Mouse (Mus musculus) forebrain, postnatal 0 days (tissue): ENCODE data around the gene Cntln. TPM values are rescaled to one million over a fixed set of nuclear protein-coding genes. Genes with fewer than 3 reads are reported as not detected.

Source experiments
- ATAC-seq: fragments of 200-750 bp; cut with Nextera tagmentation; 2 replicates; pipeline ENCODE4 v1.8.0; 2017; ENCODE audit warnings: mild to moderate bottlenecking, moderate library complexity
- DNase-seq: peaks from one replicate; pipeline ENCODE4 v3.0.0-alpha.2; 2015
- H3K27ac ChIP-seq: fragments of 300-500 bp; sonication (generic); 2 replicates; pipeline ENCODE4 v1.5.1; 2014; ENCODE audit warnings: low read depth, mild to moderate bottlenecking, antibody characterized with exemption, low read length, moderate library complexity, mixed read lengths
- H3K27me3 ChIP-seq: fragments of 300-500 bp; sonication (generic); 2 replicates; pipeline ENCODE4 v1.6.1; 2014; ENCODE audit warnings: mild to moderate bottlenecking, low read length, mixed read lengths; ENCODE audit not compliant: insufficient read depth
- H3K36me3 ChIP-seq: fragments of 300-500 bp; sonication (generic); 2 replicates; pipeline ENCODE4 v1.6.1; 2014; ENCODE audit warnings: mild to moderate bottlenecking, moderate library complexity; ENCODE audit not compliant: insufficient read depth
- H3K4me1 ChIP-seq: fragments of 300-500 bp; sonication (generic); 2 replicates; pipeline ENCODE4 v1.6.1; 2014; ENCODE audit warnings: antibody characterized with exemption; ENCODE audit not compliant: insufficient read depth
- H3K4me2 ChIP-seq: fragments of 300-500 bp; sonication (generic); 2 replicates; pipeline ENCODE4 v1.6.1; 2014; ENCODE audit warnings: low read depth, mild to moderate bottlenecking, moderate library complexity
- H3K4me3 ChIP-seq: fragments of 300-500 bp; sonication (generic); 2 replicates; pipeline ENCODE4 v1.5.1; 2014; ENCODE audit warnings: low read depth, low read length, mixed read lengths
- H3K9ac ChIP-seq: fragments of 300-500 bp; sonication (generic); 2 replicates; pipeline ENCODE4 v1.6.1; 2014; ENCODE audit warnings: mild to moderate bottlenecking
- H3K9me3 ChIP-seq: fragments of 300-500 bp; sonication (generic); 2 replicates; pipeline ENCODE4 v1.6.1; 2016; ENCODE audit warnings: low read length
- CTCF ChIP-seq: sonication (generic); IDR thresholded peaks from 2 replicates; pipeline ENCODE4 v1.5.1; 2016; ENCODE audit warnings: antibody characterized with exemption, control low read depth, low read depth
- WGBS: fragments of 180-500 bp; shearing (Covaris S2); extraction: QIAGEN DNeasy Blood & Tissue Kit; methylation state at CpG from one replicate; pipeline ENCODE4 v1.1.7; 2014; 5-methylcytosine and 5-hydroxymethylcytosine counted together
- polyA plus RNA-seq: library from polyadenylated mRNA; unstranded; fragments of >200 nt; fragmentation: Nextera tagmentation; extraction: Ambion mirVana; gene quantifications from 2 replicates; pipeline ENCODE4 v1.2.1, GENCODE M21; 2015
- total RNA-seq: library from RNA; depleted of rRNA; stranded (reverse); fragments of >200 nt; gene quantifications from 2 replicates; pipeline ENCODE4 v1.2.3, GENCODE M21; 2014

The Cntln gene
- total and polyA plus RNA-seq, 2 experiments from 2014 or later: 4.6 to 11.0 TPM

- peak; percentile 76 for ATAC-seq
- no peaks in the 10 kb centered on the region for H3K27me3 ChIP-seq
- 2% methylated on average over 58 of the region's 60 CpGs for WGBS
Measured at GRCm38 (mm10) chr4:84884539-84885270, 596 bp downstream of the Cntln start.

DNA sequence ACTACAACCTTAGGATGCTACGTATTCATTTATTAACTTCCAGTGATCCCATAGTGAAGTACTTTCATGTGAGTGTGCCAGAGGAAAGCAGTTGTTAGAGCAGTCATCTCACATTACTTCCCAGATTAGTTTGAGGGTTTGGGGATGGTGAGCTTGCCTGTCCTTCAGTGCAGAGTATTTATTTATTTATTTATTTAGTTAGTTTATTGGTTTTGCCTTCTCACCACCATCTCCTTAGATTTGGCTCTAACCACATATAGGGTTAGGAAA is 1.1 kb downstream of the Cntln start:
- Histone ChIP-seq H3K36me3 (no peaks in the 10 kb centered on the region), H3K9me3 (no peaks in the 10 kb centered on the region), H3K4me1 (no peaks in the 10 kb centered on the region), H3K27me3 (no peaks in the 10 kb centered on the region), H3K4me2 (peak overlapping the region; percentile 94), H3K4me3 (peak overlapping the region; percentile 82), H3K27ac (no peak overlapping the region), H3K9ac (peak overlapping the region; percentile 92; the same call in 1 of the 2 replicates)
- ATAC-seq: no peak
- DNase-seq: no peak
- WGBS: 22% methylated on average over 1 of the region's 1 CpGs
- no peak for TF ChIP-seq CTCF

More at GRCm38 (mm10) chr4:84884539-84885270, 596 bp downstream of the Cntln start:
- H3K36me3 ChIP-seq: no peaks in the 10 kb centered on the region
- no peak for TF ChIP-seq CTCF
- peak overlapping the region; percentile 94 for H3K4me2 ChIP-seq
- peak overlapping the region; percentile 81 for H3K27ac ChIP-seq
- peak overlapping the region; percentile 82 for H3K4me3 ChIP-seq
- H3K9me3 ChIP-seq: no peaks in the 10 kb centered on the region
- no peaks in the 10 kb centered on the region for H3K4me1 ChIP-seq
- H3K9ac ChIP-seq: peak overlapping the region; percentile 92
- DNase-seq: peak; percentile 61

GRCm38 (mm10) chr4:84918393-84918792 is 34.3 kb downstream of the Cntln start:
- Histone ChIP-seq H3K36me3 (no peaks in the 10 kb centered on the region), H3K27me3 (no peaks in the 10 kb centered on the region), H3K4me3 (no peak overlapping the region), H3K4me2 (no peak overlapping the region), H3K27ac (no peak overlapping the region), H3K9ac (no peak overlapping the region), H3K4me1 (no peaks in the 10 kb centered on the region), H3K9me3 (no peaks in the 10 kb centered on the region)
- ATAC-seq: no peak
- no peak for TF ChIP-seq CTCF
- no peak for DNase-seq
- 94% methylated on average over 1 of the region's 1 CpGs for WGBS

DNA sequence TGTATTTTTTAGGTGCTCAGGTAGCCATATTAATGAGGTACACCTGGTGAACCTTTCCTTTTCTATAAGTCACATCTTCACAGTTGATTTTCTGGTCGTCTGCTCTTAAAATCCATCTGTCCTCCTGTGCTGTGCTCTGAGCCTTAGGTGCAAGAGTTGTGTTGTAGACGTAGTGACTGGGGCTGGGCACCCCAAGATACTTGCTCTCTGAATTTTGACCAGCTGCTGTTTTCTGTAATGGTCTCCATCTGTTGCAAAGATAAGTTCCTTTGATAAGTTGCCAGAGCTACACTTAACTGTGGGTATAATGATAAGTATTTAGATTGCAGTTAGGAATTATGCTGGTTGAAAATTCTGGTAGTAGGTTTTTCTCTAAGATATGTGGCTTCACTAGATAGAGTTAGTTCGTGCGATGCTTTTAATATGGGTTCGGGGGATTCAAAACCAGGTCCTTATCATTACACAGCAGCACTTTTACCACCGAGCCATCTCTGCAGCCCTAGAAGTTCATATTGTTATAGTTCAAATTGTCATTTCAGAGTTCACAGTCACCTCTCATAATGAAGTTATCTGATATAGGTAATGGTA is 50.3 kb downstream of the Cntln start:
- Histone ChIP-seq H3K4me3 (no peak overlapping the region), H3K36me3 (no peaks in the 10 kb centered on the region), H3K4me1 (no peaks in the 10 kb centered on the region), H3K4me2 (no peak overlapping the region), H3K27me3 (no peaks in the 10 kb centered on the region), H3K9ac (no peak overlapping the region), H3K27ac (no peak overlapping the region), H3K9me3 (no peaks in the 10 kb centered on the region)
- no peak for TF ChIP-seq CTCF
- ATAC-seq: no peak
- DNase-seq: no peak
- 92% methylated on average over 6 of the region's 6 CpGs for WGBS

DNA sequence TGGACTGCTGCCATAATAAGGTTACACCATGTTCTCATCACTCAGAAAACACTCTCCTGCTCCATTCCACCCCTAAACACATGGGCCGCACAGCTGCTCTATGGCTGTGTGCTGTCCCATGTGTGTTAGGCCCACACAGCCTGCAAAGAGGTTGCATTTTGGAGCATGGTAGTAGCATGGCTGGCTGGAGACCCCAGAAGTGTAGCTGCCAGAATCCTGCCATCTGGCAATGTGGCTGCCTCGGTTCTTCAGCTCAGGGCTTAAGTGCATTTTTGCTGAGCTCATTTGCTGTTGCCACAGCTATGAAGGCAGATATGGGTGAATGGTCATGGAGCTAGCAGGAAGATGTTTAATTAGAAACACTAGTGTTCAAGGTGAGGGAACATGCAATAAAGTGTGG is 58.0 kb downstream of the Cntln start:
- H3K4me1 ChIP-seq: no peaks in the 10 kb centered on the region
- H3K4me2 ChIP-seq: no peak overlapping the region
- TF ChIP-seq CTCF: no peak
- H3K27ac ChIP-seq: no peak overlapping the region
- ATAC-seq: peak; percentile 63
- H3K36me3 ChIP-seq: no peaks in the 10 kb centered on the region
- H3K4me3 ChIP-seq: no peak overlapping the region
- H3K9me3 ChIP-seq: no peaks in the 10 kb centered on the region
- no peak overlapping the region for H3K9ac ChIP-seq
- DNase-seq: peak; percentile 2
- WGBS: 47% methylated on average over 2 of the region's 2 CpGs
- H3K27me3 ChIP-seq: no peaks in the 10 kb centered on the region

DNA sequence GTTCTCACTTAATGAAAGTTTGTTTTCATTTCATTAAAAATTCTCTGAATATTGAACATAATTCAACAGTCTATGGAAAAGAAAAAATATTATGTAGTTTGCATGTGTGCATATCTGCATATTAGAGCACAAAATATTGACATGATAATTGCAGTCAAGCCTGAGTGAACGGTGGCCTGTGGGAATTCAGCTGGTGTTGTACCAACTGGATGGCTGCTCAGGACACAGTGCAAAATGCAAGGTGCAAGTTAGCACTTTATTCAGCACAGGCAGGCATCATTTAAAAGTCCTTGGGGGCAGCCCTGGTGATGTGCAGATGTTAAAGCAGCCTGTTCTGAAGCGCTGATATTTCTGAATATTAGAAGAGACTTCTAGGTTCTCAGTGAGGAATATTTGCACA is 58.5 kb downstream of the Cntln start:
- no peak for TF ChIP-seq CTCF
- no peak for DNase-seq
- no peak for ATAC-seq
- Histone ChIP-seq H3K9ac (no peak overlapping the region), H3K4me2 (no peak overlapping the region), H3K4me1 (no peaks in the 10 kb centered on the region), H3K27me3 (no peaks in the 10 kb centered on the region), H3K4me3 (no peak overlapping the region), H3K9me3 (no peaks in the 10 kb centered on the region), H3K36me3 (no peaks in the 10 kb centered on the region), H3K27ac (no peak overlapping the region)
- 54% methylated on average over 2 of the region's 2 CpGs for WGBS

DNA sequence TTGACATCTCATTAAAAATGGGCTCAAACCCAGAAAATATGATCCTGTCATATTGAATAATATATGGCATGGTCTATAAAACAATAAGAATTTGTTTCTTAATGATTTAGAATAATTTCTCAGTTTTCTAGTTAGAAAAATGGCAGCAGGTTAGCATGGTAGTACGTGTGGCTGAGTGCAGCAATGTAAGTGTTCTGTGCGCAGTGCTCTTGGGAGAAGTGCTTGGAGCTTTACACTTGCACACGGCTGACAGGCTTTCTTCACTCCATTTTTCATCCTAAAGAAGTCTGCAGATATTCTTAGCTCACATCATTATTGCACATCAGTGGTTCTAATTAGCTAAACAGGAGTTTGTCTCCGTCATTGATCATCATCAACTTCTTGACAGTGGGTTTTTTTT is 60.0 kb downstream of the Cntln start:
- no peak overlapping the region for H3K4me3 ChIP-seq
- H3K9me3 ChIP-seq: no peaks in the 10 kb centered on the region
- DNase-seq (no peak), ATAC-seq (no peak)
- no peak overlapping the region for H3K27ac ChIP-seq
- TF ChIP-seq CTCF: no peak
- no peaks in the 10 kb centered on the region for H3K4me1 ChIP-seq
- no peak overlapping the region for H3K9ac ChIP-seq
- H3K4me2 ChIP-seq: no peak overlapping the region
- no peaks in the 10 kb centered on the region for H3K27me3 ChIP-seq
- WGBS: 72% methylated on average over 4 of the region's 4 CpGs
- H3K36me3 ChIP-seq: no peaks in the 10 kb centered on the region
